Mouse (Mus musculus): ENCODE measurements around the gene Fam49a.
A peak's percentile ranks its signal among the peaks of the same experiment; 100 is the strongest.

Gene Fam49a

GRCm38 (mm10) chr12:12274115-12274514 is 12.2 kb downstream of the Fam49a start:
- no peak for DNase-seq

GRCm38 (mm10) chr12:12275124-12275779 is 13.3 kb downstream of the Fam49a start:
- DNase-seq, result no peak

- no peak for DNase-seq
Measured at GRCm38 (mm10) chr12:12277741-12278463, 16.0 kb downstream of the Fam49a start.

GRCm38 (mm10) chr12:12278464-12278872 is 16.5 kb downstream of the Fam49a start:
- DNase-seq, result no peak

- no peak for DNase-seq
Measured at GRCm38 (mm10) chr12:12283702-12284288, 21.9 kb downstream of the Fam49a start.

- DNase-seq, result no peak
Measured at GRCm38 (mm10) chr12:12284521-12284920, 22.6 kb downstream of the Fam49a start.

- no peak for DNase-seq
Measured at GRCm38 (mm10) chr12:12287131-12287786, 25.3 kb downstream of the Fam49a start.

GRCm38 (mm10) chr12:12287787-12288132 is 25.8 kb downstream of the Fam49a start:
- no peak for DNase-seq

- no peak for DNase-seq
Measured at GRCm38 (mm10) chr12:12288586-12288985, 26.6 kb downstream of the Fam49a start.

GRCm38 (mm10) chr12:12289636-12290035 is 27.7 kb downstream of the Fam49a start:
- no peak for DNase-seq

GRCm38 (mm10) chr12:12292043-12292618 is 30.2 kb downstream of the Fam49a start:
- no peak for DNase-seq

GRCm38 (mm10) chr12:12294380-12295171 is 32.6 kb downstream of the Fam49a start:
- no peak for DNase-seq

GRCm38 (mm10) chr12:12298451-12298850 is 36.5 kb downstream of the Fam49a start:
- DNase-seq, result no peak

GRCm38 (mm10) chr12:12299303-12299702 is 37.4 kb downstream of the Fam49a start:
- no peak for DNase-seq

GRCm38 (mm10) chr12:12301149-12301548 is 39.2 kb downstream of the Fam49a start:
- no peak for DNase-seq

- peak; percentile 37 for DNase-seq
Measured at GRCm38 (mm10) chr12:12301815-12302214, 39.9 kb downstream of the Fam49a start.

- DNase-seq, result no peak
Measured at GRCm38 (mm10) chr12:12306214-12306613, 44.3 kb downstream of the Fam49a start.

- DNase-seq, result no peak
Measured at GRCm38 (mm10) chr12:12306814-12307213, 44.9 kb downstream of the Fam49a start.

- no peak for DNase-seq
Measured at GRCm38 (mm10) chr12:12307245-12307644, 45.3 kb downstream of the Fam49a start.

- no peak for DNase-seq
Measured at GRCm38 (mm10) chr12:12313437-12313836, 51.5 kb downstream of the Fam49a start.

- DNase-seq, result no peak
Measured at GRCm38 (mm10) chr12:12313919-12314318, 52.0 kb downstream of the Fam49a start.

GRCm38 (mm10) chr12:12314326-12314725 is 52.4 kb downstream of the Fam49a start:
- DNase-seq, result no peak
